Mouse (Mus musculus) olfactory bulb, adult 2 months (tissue): Measurements from ENCODE around the gene Tbx21. TPM values are rescaled to one million over a fixed set of nuclear protein-coding genes. Genes with fewer than 3 reads are reported as not detected.

Source experiments
- H3K27ac ChIP-seq: fragments of 200-500 bp; 2 replicates; pipeline ENCODE4 v1.5.1; 2012; ENCODE audit warnings: low read depth, low read length; ENCODE audit not compliant: insufficient read depth
- H3K4me1 ChIP-seq: fragments of 200-500 bp; 2 replicates; pipeline ENCODE4 v1.6.1; 2012; ENCODE audit warnings: low read length; ENCODE audit not compliant: control insufficient read depth, insufficient read depth
- H3K4me3 ChIP-seq: fragments of 200-500 bp; 2 replicates; pipeline ENCODE4 v1.5.1; 2012; ENCODE audit warnings: mild to moderate bottlenecking, low read depth, low read length, moderate library complexity; ENCODE audit not compliant: insufficient read depth
- CTCF ChIP-seq: fragments of 200-500 bp; IDR thresholded peaks from 2 replicates; pipeline ENCODE4 v1.5.1; 2012; ENCODE audit warnings: low read depth, mild to moderate bottlenecking, low read length, moderate library complexity; ENCODE audit not compliant: insufficient read depth
- POLR2A ChIP-seq: fragments of 200-500 bp; IDR thresholded peaks from 2 replicates; pipeline ENCODE4 v1.6.1; 2012; ENCODE audit warnings: mild to moderate bottlenecking, low read depth, low read length, moderate library complexity; ENCODE audit not compliant: insufficient read depth
- WGBS: fragments of 180-500 bp; shearing (Covaris S2); methylation state at CpG from one replicate; pipeline ENCODE4 v1.1.7; 2018; 5-methylcytosine and 5-hydroxymethylcytosine counted together
- polyA plus RNA-seq: library from polyadenylated mRNA; stranded (reverse); fragments of >200 nt; gene quantifications from 2 replicates; pipeline ENCODE4 v1.2.4, GENCODE M21; 2012; ENCODE audit warnings: low replicate concordance; ENCODE audit not compliant: missing spikeins, insufficient read depth, insufficient read length

The Tbx21 gene
- polyA plus RNA-seq, 1 experiment, result not detected

DNA sequence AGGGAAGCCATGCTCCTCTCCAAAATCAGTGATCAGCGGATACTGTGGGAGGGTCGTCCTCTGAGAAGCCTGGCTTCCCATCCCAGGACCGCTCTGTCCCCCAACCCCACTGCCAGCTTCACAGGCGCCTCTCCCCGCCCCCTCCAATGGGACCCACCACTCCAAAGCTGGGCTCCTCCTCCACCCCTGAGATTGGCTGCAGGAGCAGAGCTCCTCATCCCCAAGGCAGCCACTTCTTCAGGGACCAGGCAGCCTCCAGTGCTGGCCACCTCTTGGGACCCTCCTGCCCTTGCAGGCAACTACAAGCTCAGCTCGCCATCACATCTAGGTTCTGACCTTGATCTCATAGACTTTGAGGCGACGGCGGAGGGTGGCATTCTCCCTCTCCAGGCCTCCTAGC is 33.9 kb upstream of the Tbx21 start:
- Histone ChIP-seq H3K4me1 (peaks cover 28% of the 10 kb centered on the region), H3K4me3 (no peak overlapping the region), H3K27ac (no peak overlapping the region)
- TF ChIP-seq POLR2A (no peak), CTCF (no peak)
- 71% methylated on average over 9 of the region's 9 CpGs for WGBS

DNA sequence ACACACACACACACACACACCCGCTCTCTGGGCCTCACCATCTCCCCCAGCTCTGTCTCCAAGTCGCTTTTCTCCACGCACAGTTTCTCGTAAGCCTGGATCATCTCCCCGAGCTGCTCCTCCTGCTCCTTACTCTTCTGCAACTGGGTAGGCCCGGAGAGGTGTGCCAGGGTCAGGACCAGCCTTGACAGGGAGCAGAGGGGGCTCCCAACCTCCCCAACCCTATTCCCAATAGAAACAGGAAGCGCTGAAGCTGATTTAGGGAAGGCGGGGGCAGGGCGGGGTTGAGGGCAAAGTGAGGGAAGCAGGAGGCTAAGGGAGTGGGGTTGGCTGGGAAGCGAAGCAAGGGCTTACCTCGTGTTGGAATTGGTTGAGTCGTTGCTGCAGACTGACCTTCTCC is 33.5 kb upstream of the Tbx21 start:
- TF ChIP-seq CTCF, result no peak
- no peak for TF ChIP-seq POLR2A
- no peak overlapping the region for H3K27ac ChIP-seq
- WGBS, result 65% methylated on average over 12 of the region's 12 CpGs
- H3K4me1 ChIP-seq, result peaks cover 28% of the 10 kb centered on the region
- no peak overlapping the region for H3K4me3 ChIP-seq

- Histone ChIP-seq H3K4me1 (peaks cover 22% of the 10 kb centered on the region), H3K4me3 (no peak overlapping the region), H3K27ac (no peak overlapping the region)
- TF ChIP-seq POLR2A (no peak), CTCF (no peak)
- 91% methylated on average over 8 of the region's 8 CpGs for WGBS
These were observed 32.2 kb upstream of the Tbx21 start for GRCm38 (mm10) chr11:97147333-97147732.

DNA sequence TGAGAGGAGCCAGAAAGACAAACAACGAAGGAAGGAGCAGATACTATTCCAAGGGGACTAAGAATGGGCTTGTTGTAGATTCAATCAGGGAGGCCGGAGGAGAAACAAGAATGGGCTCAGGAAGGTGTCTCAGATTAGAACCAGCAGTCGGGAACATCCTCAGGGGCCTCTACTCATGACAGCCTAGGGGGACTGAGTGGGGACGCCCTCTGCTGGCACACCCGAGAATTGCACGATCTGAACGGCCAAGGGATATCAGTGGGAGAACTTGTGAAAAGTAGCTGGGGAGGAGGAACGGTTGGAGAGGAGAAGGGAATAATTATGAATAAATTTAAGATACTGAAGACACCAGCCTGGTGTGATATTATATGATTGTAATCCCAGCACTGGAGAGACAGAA is 31.6 kb upstream of the Tbx21 start:
- TF ChIP-seq CTCF (peak; percentile 84), POLR2A (no peak)
- Histone ChIP-seq H3K4me3 (no peak overlapping the region), H3K4me1 (peaks cover 18% of the 10 kb centered on the region), H3K27ac (no peak overlapping the region)
- WGBS, result 23% methylated on average over 8 of the region's 8 CpGs

- TF ChIP-seq CTCF, result no peak
- TF ChIP-seq POLR2A, result no peak
- H3K4me3 ChIP-seq, result no peak overlapping the region
- no peak overlapping the region for H3K27ac ChIP-seq
- WGBS, result 89% methylated on average over 9 of the region's 9 CpGs
- peaks cover 17% of the 10 kb centered on the region for H3K4me1 ChIP-seq
These were observed 30.8 kb upstream of the Tbx21 start for GRCm38 (mm10) chr11:97145951-97146350.

- H3K4me1 ChIP-seq, result peaks cover 14% of the 10 kb centered on the region
- TF ChIP-seq POLR2A (no peak), CTCF (no peak)
These were observed 30.2 kb upstream of the Tbx21 start for GRCm38 (mm10) chr11:97145320-97145719.

DNA sequence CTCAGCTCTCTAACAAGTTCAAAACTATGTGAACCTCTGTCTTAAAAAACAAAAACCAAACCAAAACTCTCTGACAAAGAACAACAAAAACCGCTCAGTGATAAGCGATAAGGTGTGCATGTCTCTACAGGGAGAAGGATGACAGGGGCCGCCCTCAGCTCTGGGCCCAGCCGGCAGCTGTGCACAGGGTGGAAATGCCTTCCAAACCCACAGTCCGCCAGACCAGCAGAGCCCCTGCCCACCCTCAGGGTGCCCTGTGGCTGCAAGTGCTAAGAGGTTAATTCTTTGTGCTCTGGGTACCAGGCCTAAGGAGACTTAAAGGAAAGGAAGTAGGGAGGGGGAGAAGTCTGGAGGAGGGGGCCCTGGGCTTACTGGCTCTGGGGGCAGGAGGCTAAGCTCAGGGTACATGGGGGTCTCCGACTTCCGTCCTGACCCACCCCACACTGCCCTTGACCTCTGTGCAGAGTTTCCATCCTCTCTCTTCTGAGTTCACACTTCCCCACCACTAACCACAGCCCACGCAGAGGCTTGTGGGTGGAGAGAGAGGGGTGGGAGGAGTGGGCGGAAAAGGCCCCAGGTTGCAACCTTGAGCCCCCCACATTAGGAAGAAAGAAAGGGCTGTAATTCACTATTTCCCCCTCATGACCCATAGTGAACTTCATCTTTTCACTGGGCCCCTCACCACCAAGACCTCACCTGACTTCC is 28.2 kb upstream of the Tbx21 start:
- TF ChIP-seq CTCF (no peak), POLR2A (no peak)
- WGBS, result 89% methylated on average over 9 of the region's 9 CpGs
- Histone ChIP-seq H3K4me3 (no peak overlapping the region), H3K4me1 (peaks cover 15% of the 10 kb centered on the region), H3K27ac (no peak overlapping the region)

More at GRCm38 (mm10) chr11:97145320-97145719, 30.2 kb upstream of the Tbx21 start:
- WGBS, result 100% methylated on average over 2 of the region's 2 CpGs
- H3K27ac ChIP-seq, result no peak overlapping the region
- H3K4me3 ChIP-seq, result no peak overlapping the region

DNA sequence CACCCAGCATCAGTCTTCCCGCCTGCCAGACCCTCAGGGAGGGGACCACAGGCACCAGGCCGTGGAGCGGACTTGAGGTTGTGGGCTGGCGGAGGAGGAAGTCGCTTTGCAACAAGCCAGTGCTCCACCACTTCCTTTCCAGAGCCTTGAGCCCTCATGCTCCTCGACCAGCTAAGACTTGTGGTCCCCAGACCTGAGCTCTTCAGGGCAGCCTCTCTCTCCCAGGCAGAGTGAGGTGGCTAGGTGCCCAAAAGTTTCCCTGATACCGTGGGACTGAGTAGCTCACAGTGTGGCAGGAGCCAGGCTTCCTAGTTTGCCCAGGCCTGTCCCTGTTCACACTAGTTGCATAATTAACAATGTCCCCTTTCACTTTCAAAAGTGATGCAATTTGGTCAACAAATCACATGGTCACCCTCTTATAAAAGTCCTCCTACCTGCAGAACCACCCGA is 27.1 kb upstream of the Tbx21 start:
- WGBS, result 83% methylated on average over 8 of the region's 8 CpGs
- no peak overlapping the region for H3K27ac ChIP-seq
- peaks cover 16% of the 10 kb centered on the region for H3K4me1 ChIP-seq
- TF ChIP-seq POLR2A (no peak), CTCF (no peak)
- no peak overlapping the region for H3K4me3 ChIP-seq

GRCm38 (mm10) chr11:97140811-97141210 is 25.7 kb upstream of the Tbx21 start:
- 74% methylated on average over 4 of the region's 4 CpGs for WGBS
- H3K4me1 ChIP-seq, result peaks cover 16% of the 10 kb centered on the region
- H3K4me3 ChIP-seq, result no peak overlapping the region
- H3K27ac ChIP-seq, result no peak overlapping the region
- TF ChIP-seq POLR2A (no peak), CTCF (no peak)

DNA sequence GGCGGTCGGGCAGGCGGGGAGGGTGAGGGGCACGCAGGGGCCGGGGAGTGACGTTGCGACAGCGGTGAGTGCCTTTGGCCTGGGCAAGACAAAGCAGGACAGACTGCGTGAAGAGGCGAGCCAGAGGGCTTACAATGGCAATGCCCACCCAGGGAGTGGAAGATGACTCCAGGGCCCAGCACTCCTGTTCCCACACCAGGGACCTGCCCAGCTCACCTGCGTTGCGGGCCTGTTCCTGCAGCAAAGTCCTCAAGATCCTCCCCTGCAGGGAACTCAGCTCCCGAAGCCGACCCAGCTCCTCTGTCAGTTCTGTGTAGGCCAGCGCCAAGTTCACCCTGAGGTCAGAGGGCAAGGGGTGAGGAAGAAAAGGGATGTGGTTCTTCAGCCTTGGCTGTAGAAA is 24.1 kb upstream of the Tbx21 start:
- WGBS, result 50% methylated on average over 15 of the region's 15 CpGs
- no peak for TF ChIP-seq CTCF
- no peak for TF ChIP-seq POLR2A
- no peak overlapping the region for H3K27ac ChIP-seq
- H3K4me3 ChIP-seq, result peak overlapping the region; percentile 37; the same call in 1 of the 2 replicates
- H3K4me1 ChIP-seq, result peaks cover 16% of the 10 kb centered on the region
